Mouse (Mus musculus) frontal cortex, adult 2 months (tissue): Measurements from ENCODE around the gene Syn3. TPM values are rescaled to one million over a fixed set of nuclear protein-coding genes. Genes with fewer than 3 reads are reported as not detected.

Source experiments
- DNase-seq, 2 experiments: peaks; one replicate each; pipeline ENCODE4 v3.0.0; 2022; ENCODE audit warnings: low spot score in 1 of 2; ENCODE audit errors: extremely low spot score in 1 of 2
- polyA plus RNA-seq: library from polyadenylated mRNA; depleted of rRNA; stranded (reverse); fragments of >200 nt; gene quantifications from 2 replicates; pipeline ENCODE4 v1.2.3, GENCODE M21; 2012

Syn3 gene
- polyA plus RNA-seq, 1 experiment: 10.4 TPM

- no peak for DNase-seq
These were observed 156.0 kb downstream of the Syn3 start for GRCm38 (mm10) chr10:86342713-86343112.

DNA sequence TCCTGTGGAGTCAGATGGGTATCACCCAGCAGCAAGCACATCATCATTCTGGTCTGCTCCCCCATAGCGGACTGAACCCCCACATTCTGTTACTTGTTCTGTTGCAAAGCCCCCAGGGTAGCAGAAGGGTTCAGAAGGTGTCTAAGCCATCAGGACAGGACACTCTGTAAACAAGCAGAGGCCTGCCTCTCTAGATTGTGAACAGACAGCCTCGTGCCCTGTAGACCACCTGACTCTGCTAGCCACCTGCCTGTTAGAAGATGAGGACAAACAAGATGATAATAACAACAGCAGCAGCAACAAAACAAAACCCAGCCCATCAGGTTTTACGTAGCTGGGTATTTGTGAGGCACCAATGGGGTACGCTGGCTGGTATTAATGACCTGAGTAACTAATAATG, 156.5 kb downstream of the Syn3 start:
- no peak for DNase-seq

- no peak for DNase-seq
These were observed 157.1 kb downstream of the Syn3 start for GRCm38 (mm10) chr10:86341589-86341988.

DNA sequence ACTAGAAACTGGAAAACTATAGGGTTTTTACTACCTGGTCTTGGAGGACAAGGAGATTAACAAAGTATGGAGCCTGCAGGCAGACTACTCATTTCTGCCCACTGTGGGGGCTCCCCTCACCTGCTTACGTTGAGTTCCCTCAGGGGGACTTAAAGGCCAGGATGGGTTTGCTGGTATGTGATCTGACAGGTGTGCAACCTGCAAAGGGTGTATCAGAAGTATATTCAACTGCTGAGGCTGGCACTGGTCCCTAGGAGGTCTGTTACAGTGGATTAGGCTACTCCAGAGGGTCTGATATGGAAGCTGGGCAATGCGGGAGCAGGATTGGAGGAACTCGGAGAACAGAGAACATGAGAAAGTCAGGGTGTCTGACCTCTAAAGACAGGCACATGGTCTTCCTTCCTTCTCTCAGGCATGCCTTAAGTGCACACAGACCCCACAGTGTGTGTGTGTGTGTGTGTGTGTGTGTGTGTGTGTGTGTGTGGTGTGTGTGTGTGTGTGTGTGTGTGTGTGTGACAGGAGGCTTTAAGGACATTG, 157.6 kb downstream of the Syn3 start:
- DNase-seq: no peak

DNA sequence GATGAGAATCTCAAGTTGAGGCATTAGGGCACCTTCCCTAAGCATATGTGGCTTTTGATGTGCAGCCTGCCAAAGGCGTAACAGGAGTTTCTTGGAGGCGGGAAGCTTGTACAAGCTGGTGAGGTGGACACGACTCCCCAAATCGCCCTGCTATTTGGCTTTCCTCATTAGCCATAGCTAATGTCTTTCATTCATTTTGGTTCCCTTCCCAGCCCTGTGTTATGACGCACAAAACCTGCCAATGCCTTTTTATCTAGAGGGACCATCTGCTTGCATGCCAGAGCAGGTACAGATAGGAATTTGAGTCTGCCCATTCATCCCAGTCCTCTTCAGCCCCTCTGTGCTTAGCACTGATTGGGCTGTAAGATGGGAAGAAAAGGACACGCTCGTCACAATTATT, 158.3 kb downstream of the Syn3 start:
- DNase-seq: no peak

DNA sequence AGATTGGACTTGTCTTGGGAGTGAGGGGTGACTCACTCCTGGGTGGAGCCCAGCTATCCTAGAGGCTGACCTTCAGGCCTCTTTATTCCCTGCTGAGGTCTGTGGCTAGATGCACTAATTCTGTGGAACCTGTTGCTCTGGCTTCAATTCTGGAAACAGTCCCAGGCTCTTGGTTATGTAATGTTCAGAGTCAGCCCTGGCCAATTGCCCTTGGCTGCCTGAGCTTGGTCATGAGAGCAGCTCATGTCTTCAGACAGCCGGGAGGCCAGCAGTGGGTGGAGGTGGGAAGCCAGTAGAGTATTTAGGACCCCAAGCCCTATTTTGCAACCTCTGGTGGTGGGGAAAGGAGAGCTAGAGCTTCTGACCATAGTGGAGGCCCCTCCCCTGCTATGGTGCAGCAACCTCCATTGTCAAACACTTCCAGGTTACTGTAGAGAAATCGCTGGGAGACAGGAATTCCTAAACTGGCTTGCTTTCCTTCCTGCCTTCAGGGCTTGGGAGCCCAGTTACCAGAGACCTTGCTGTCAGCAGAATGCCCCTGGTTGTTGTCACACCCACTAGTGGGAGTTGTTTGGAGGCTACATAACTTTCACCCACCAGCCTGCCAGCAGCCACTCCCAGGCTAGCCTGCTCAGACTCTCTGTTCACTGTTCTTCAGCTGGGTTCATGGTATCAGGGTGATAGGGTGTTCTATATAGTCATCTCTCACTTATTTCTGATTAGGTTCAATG, 158.9 kb downstream of the Syn3 start:
- DNase-seq: peak; percentile 73 to 80

- DNase-seq: no peak
These were observed 159.6 kb downstream of the Syn3 start for GRCm38 (mm10) chr10:86339121-86339520.

DNA sequence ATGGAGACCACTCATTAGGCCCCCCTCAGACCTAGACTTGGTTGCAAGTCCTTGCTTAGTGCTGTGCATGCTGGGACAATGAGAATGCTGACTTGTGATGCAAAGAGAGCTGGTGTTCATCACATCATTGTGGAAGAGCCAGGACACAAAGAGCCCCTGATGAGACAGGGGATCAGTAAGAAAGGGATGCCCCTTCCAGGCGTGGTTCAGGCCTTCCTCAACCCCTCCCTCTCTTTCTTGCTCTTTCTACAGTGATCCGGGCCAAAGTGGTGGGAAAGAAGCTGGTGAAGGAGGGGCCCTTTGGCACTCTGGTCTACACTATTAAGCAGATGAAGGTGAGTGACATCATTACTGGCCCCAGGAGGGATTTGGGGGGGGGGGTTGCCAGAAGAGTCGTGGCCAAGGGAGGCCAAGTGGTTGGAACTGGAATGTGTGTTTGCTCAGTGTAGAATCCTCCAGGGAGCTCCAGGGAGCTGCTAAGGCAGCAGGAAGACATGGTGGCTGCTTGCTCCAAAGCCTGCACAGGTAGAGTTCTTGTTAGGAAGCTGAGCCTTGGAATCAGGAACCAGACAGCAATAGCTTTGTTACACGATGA, 160.5 kb downstream of the Syn3 start:
- no peak for DNase-seq

GRCm38 (mm10) chr10:86337239-86337638, 161.5 kb downstream of the Syn3 start:
- DNase-seq: no peak

DNA sequence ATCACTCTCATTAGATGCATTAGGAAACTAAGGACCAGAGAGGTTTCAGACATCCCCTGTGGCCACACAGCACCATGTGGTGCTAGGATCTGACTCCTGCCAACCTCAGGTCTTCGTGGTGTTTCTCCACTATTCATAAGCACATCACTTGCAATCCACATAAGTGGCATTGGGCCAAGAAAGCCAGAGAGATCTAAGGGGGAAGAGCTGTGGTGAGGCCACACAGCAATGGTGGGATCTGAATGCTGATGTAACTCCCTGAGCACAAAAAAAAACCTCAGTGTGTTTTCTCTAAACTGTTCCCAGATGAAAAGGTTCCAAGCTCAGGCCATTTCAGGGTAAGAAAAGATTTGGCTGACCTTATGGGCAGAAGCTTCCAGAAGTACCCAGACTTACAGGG, 162.2 kb downstream of the Syn3 start:
- DNase-seq: no peak

- no peak for DNase-seq
These were observed 164.1 kb downstream of the Syn3 start for GRCm38 (mm10) chr10:86334581-86334980.

DNA sequence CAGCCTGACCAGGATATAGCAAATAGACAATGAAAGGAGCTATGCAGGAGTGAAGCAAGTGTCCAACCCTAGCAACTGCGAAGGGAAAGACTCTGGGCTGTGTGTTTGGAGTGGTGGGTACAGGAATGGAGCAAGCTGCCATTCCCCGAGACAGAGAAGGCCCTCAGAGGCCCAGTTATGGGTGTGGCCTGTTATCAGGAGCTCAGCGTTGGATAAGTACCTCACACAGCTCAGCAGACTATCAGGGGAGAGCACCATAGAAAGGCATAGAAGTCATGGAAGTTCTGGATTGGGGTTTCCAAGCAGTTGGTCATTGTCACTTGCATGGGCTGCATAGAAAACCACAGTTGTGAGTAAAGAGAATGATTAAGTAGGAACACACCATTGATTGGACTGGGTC, 165.8 kb downstream of the Syn3 start:
- DNase-seq: no peak

- no peak for DNase-seq
These were observed 166.9 kb downstream of the Syn3 start for GRCm38 (mm10) chr10:86331681-86332281.

DNA sequence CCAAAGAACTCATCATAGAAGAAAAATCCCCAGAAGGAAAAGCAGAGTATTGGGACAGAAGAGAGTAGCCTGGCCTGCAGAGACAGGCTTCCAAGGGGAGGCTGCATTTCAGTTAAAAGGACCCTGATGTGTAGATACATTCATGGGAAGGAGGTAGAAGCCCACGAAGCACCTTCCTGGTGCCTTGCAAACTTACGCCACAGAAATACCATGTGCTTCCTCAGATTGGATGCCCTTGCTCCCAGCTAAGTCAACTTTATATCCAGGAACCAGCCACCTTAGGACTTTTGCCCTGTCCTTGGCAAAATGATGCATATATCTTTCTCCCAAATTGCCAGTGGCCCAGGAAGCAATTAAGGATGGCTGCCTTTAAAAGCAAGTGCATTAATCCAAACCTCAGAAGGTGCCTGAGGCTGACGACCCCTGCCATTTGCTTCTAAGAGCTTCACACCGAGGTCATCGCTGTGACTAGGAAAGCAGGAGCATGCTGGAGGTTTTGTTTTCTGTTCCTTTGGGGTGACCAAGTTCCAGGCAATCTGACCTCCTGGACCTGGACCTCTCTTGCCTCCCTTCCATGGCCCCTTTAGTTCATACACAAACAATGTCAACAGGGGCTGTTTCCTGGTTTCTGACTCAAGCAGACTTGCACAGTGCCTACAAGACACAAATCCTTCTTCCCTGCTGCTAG, 167.6 kb downstream of the Syn3 start:
- no peak for DNase-seq

- DNase-seq: no peak
These were observed 169.3 kb downstream of the Syn3 start for GRCm38 (mm10) chr10:86329241-86329882.

DNA sequence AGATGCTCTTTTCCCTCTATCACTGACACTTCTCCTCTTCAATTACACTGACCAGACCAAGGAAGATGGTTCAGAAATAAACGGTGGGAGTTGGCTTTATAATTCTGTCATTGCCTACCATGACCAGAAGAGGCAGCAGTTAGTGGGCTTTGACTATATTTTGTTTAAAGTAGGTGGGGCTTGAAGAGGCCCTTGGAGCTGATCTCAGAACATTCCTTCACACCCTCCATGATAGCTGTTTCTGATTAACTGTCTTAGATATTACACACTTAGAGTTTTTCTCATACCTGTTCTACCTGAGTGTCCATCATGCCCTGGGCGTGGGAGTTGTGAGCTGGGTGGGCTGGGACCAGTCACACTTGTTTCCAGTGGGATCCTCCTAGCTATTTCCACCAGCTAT, 170.0 kb downstream of the Syn3 start:
- no peak for DNase-seq

DNA sequence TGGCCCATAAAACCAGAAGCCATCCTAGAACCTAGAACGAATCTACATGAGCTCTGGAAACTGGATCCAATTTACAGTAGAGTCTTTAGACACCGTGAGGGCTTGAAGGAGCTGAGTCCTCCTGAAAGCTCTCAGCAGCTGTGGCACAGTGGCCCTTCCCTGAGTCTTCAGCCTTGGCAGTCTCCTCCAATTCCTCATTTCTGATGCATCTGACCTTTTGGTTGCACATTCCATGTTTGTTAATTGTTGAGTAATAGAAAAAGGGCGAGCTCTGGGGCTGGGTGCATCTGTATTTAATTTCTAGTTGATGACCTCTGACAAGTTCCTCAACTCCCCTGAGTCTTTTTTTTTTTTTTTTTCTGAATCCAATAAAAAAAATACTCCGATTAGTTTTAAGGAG, 170.6 kb downstream of the Syn3 start:
- no peak for DNase-seq

DNA sequence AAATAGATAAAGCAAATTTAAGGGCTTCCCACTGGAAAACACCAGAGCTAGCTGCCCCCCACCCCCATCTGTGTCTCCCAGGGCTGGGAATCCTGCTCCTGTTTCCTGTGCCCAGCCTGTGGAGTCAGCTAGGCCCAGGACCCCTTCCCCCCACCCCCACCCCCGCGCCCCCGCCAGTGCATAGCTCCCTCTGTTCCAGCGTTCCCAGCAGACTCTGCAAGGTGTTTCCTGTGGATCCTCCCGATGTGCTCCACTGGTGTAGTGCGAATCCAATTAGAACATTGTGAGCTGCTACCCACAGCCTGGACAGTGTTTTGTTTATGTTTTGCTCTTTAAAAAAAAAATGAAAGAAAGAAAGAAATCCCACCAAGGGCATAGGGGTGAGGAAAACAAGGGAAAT, 173.4 kb downstream of the Syn3 start:
- DNase-seq: no peak

- DNase-seq: peak in 1 of 2 experiments; percentile 37
These were observed 175.3 kb downstream of the Syn3 start for GRCm38 (mm10) chr10:86323275-86323994.

DNA sequence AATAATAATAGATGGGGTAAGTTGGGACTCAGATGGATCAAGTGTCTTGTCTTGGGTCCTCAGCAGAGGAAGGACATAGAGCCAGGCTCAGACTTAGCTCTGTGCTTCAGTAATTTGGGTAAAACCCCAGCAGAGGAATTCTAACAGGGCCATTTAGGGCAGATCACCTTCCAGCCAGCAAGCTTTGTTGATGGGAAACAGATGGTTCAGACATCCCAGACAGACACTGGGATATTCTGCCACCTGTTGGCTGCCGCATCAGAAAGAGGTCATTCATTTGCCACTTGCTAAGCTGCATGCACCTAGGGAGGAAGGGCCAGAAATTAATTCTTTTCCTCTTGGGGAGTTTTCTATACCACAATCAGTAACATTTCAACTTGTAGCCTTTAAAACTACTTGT, 176.7 kb downstream of the Syn3 start:
- no peak for DNase-seq
